Mouse (Mus musculus): Measurements from ENCODE around the gene Kctd17. TPM values are rescaled to one million over a fixed set of nuclear protein-coding genes. Genes with fewer than 3 reads are reported as not detected.

Gene Kctd17
- polyA plus RNA-seq, 1 experiment: 90.6 TPM

GRCm38 (mm10) chr15:78452929-78453328 lies 24.6 kb downstream of the Kctd17 start:
- TF ChIP-seq CTCF (IDR thresholded peaks at IDR 0.05; ENCODE audit: borderline replicate concordance, insufficient read depth, low read length) (no peak), POLR2A (IDR thresholded peaks at IDR 0.05; ENCODE audit: low read depth, low read length) (no peak)
- Histone ChIP-seq H3K27ac (ENCODE audit: insufficient read depth, low read length) (no peak overlapping the region), H3K4me1 (ENCODE audit: control insufficient read depth, insufficient read depth, low read length) (peaks cover 9% of the 10 kb centered on the region; the same call in 1 of the 2 replicates), H3K4me3 (ENCODE audit: insufficient read depth, low read length) (no peak overlapping the region)

- TF ChIP-seq CTCF (IDR thresholded peaks at IDR 0.05; ENCODE audit: borderline replicate concordance, insufficient read depth, low read length) (no peak), POLR2A (IDR thresholded peaks at IDR 0.05; ENCODE audit: low read depth, low read length) (no peak)
- no peak overlapping the region for H3K27ac ChIP-seq (ENCODE audit: insufficient read depth, low read length)
- no peak overlapping the region for H3K4me3 ChIP-seq (ENCODE audit: insufficient read depth, low read length)
- peaks cover 3% of the 10 kb centered on the region; the same call in 1 of the 2 replicates for H3K4me1 ChIP-seq (ENCODE audit: control insufficient read depth, insufficient read depth, low read length)
These were observed 26.8 kb downstream of the Kctd17 start for GRCm38 (mm10) chr15:78455168-78455567.

- TF ChIP-seq POLR2A (IDR thresholded peaks at IDR 0.05; ENCODE audit: low read depth, low read length) (no peak), CTCF (IDR thresholded peaks at IDR 0.05; ENCODE audit: borderline replicate concordance, insufficient read depth, low read length) (no peak)
- Histone ChIP-seq H3K4me3 (ENCODE audit: insufficient read depth, low read length) (no peak overlapping the region), H3K27ac (ENCODE audit: insufficient read depth, low read length) (no peak overlapping the region), H3K4me1 (ENCODE audit: control insufficient read depth, insufficient read depth, low read length) (peaks cover 3% of the 10 kb centered on the region; the same call in 1 of the 2 replicates)
These were observed 27.7 kb downstream of the Kctd17 start for GRCm38 (mm10) chr15:78456051-78456450.

DNA sequence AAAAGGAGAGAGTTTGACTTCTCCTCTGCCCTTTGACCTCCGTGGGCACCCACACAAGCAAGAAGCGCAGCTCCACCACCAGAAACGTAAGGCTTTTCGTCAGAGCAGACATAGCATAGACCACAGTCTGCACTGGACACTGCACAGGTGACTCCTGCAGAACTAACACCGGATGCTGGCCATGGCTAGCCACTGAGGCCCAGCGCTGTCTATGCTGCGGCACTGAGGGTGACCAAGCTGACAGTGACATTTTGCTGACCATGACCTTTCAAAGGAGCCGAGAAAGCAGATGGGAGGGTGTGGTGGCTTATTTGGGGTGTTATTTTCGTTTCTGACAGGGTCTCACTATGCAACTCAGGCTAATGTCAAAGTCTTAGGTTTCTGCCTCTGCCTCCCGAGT lies 28.8 kb downstream of the Kctd17 start:
- Histone ChIP-seq H3K4me3 (ENCODE audit: insufficient read depth, low read length) (no peak overlapping the region), H3K27ac (ENCODE audit: insufficient read depth, low read length) (no peak overlapping the region), H3K4me1 (ENCODE audit: control insufficient read depth, insufficient read depth, low read length) (peaks cover 3% of the 10 kb centered on the region; the same call in 1 of the 2 replicates)
- TF ChIP-seq CTCF (IDR thresholded peaks at IDR 0.05; ENCODE audit: borderline replicate concordance, insufficient read depth, low read length): no peak

DNA sequence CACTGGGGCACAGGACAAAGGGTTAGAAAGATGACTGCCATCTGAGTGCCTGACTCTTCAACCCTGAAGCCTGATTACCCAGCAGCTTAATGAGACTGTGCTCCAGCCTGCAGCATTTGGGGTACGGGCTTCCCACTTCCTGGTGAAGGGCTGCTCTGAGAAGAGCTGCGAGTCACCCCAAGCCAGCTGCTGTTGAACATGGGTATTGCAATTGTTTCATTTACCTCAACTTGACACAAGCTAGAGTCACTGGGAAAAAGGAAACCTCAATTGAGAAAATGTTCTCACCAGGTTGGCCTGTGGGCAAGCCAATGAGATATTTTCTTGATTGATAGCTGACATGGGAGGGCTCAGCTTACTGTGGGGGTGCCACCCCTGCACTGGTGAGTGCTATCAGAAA lies 34.6 kb downstream of the Kctd17 start:
- no peak overlapping the region for H3K27ac ChIP-seq (ENCODE audit: insufficient read depth, low read length)
- no peak for TF ChIP-seq CTCF (IDR thresholded peaks at IDR 0.05; ENCODE audit: borderline replicate concordance, insufficient read depth, low read length)
- TF ChIP-seq POLR2A (IDR thresholded peaks at IDR 0.05; ENCODE audit: low read depth, low read length): no peak
- no peaks in the 10 kb centered on the region for H3K4me1 ChIP-seq (ENCODE audit: control insufficient read depth, insufficient read depth, low read length)
- no peak overlapping the region for H3K4me3 ChIP-seq (ENCODE audit: insufficient read depth, low read length)

GRCm38 (mm10) chr15:78466809-78467208 lies 38.4 kb downstream of the Kctd17 start:
- no peak for TF ChIP-seq CTCF (IDR thresholded peaks at IDR 0.05; ENCODE audit: borderline replicate concordance, insufficient read depth, low read length)
- TF ChIP-seq POLR2A (IDR thresholded peaks at IDR 0.05; ENCODE audit: low read depth, low read length): no peak
- Histone ChIP-seq H3K4me1 (ENCODE audit: control insufficient read depth, insufficient read depth, low read length) (no peaks in the 10 kb centered on the region), H3K4me3 (ENCODE audit: insufficient read depth, low read length) (no peak overlapping the region), H3K27ac (ENCODE audit: insufficient read depth, low read length) (no peak overlapping the region)

DNA sequence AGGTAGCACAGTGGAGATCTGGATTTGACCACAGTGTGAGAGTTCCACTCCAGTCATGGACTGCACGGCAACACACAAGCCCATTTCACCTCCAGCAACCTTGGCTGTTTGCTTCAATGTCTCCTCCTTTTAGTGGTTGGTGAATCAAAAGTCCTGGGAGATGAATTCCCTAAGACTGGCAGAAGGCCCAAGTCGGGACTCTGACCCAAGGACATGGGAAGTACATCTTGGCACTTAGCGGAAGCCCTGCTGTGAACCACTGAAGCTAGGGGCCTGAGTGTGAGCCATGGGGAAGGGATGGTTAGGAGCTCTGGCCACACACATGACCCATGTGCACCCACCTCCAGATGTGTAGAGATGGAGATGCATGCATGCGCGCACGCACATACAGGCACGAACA lies 39.2 kb downstream of the Kctd17 start:
- Histone ChIP-seq H3K4me3 (ENCODE audit: insufficient read depth, low read length) (no peak overlapping the region), H3K27ac (ENCODE audit: insufficient read depth, low read length) (no peak overlapping the region), H3K4me1 (ENCODE audit: control insufficient read depth, insufficient read depth, low read length) (no peaks in the 10 kb centered on the region)
- TF ChIP-seq POLR2A (IDR thresholded peaks at IDR 0.05; ENCODE audit: low read depth, low read length): no peak
- no peak for TF ChIP-seq CTCF (IDR thresholded peaks at IDR 0.05; ENCODE audit: borderline replicate concordance, insufficient read depth, low read length)

GRCm38 (mm10) chr15:78468379-78468937 lies 40.1 kb downstream of the Kctd17 start, which contains the start of gene Tmprss6:
Gene Tmprss6 (minus strand): TSS chr15:78468634.
- Histone ChIP-seq H3K4me1 (ENCODE audit: control insufficient read depth, insufficient read depth, low read length) (no peaks in the 10 kb centered on the region), H3K27ac (ENCODE audit: insufficient read depth, low read length) (no peak within 1 kb of the TSS), H3K4me3 (ENCODE audit: insufficient read depth, low read length) (no peak within 1 kb of the TSS)
- TF ChIP-seq POLR2A (IDR thresholded peaks at IDR 0.05; ENCODE audit: low read depth, low read length): no peak
- TF ChIP-seq CTCF (IDR thresholded peaks at IDR 0.05; ENCODE audit: borderline replicate concordance, insufficient read depth, low read length): no peak

GRCm38 (mm10) chr15:78470495-78471276 lies 42.3 kb downstream of the Kctd17 start:
- no peak overlapping the region for H3K4me3 ChIP-seq (ENCODE audit: insufficient read depth, low read length)
- H3K27ac ChIP-seq (ENCODE audit: insufficient read depth, low read length): no peak overlapping the region
- no peak for TF ChIP-seq POLR2A (IDR thresholded peaks at IDR 0.05; ENCODE audit: low read depth, low read length)
- no peak for TF ChIP-seq CTCF (IDR thresholded peaks at IDR 0.05; ENCODE audit: borderline replicate concordance, insufficient read depth, low read length)
- H3K4me1 ChIP-seq (ENCODE audit: control insufficient read depth, insufficient read depth, low read length): no peaks in the 10 kb centered on the region

GRCm38 (mm10) chr15:78471902-78472301 lies 43.5 kb downstream of the Kctd17 start:
- no peak overlapping the region for H3K4me3 ChIP-seq (ENCODE audit: insufficient read depth, low read length)
- TF ChIP-seq POLR2A (IDR thresholded peaks at IDR 0.05; ENCODE audit: low read depth, low read length) (no peak), CTCF (IDR thresholded peaks at IDR 0.05; ENCODE audit: borderline replicate concordance, insufficient read depth, low read length) (no peak)
- H3K4me1 ChIP-seq (ENCODE audit: control insufficient read depth, insufficient read depth, low read length): no peaks in the 10 kb centered on the region

More at GRCm38 (mm10) chr15:78471902-78472301, 43.5 kb downstream of the Kctd17 start:
- H3K27ac ChIP-seq (ENCODE audit: insufficient read depth, low read length): no peak overlapping the region

Data from embryonic fibroblast, embryonic 13.5 days (primary cell).